Mouse (Mus musculus): ENCODE data around the gene Fam71d.

DNA sequence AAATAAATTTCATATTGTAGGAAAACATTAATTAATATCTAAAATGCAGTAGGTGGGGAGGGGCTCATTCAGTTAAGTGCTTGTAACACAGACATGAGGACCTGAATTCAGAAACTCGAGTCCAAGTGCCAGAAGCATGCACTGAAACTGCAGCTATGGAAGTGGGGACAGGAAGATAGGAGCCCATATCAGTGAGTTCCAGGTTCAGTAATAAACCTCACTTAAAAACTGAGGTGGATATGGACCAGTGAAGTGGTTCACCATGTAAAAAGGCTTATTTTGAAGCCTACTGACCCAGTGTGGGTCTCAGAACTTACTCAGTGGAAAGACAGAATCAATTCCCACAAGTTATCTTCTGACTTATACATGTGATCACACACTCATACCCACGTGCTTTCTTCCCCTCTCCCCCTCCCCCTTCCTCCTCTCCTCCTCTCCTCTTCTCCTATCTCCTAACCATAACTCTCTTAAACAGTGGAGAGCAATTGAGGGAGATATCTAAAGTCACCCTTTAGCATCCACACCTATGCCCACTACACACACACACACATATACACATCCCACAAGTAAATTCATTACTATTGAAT is 31.5 kb upstream of the Fam71d start:
- TF ChIP-seq POLR2A (IDR thresholded peaks at IDR 0.05; ENCODE audit: extremely low read depth, insufficient read depth, low read length) (no peak), CTCF (IDR thresholded peaks at IDR 0.05; ENCODE audit: extremely low read depth, insufficient read depth, low read length) (no peak)

All from cortical plate, adult 2 months (tissue).